Mouse (Mus musculus): ENCODE measurements around the gene Ebf1. TPM values are rescaled to one million over a fixed set of nuclear protein-coding genes. Genes with fewer than 3 reads are reported as not detected.
A peak's percentile ranks its signal among the peaks of the same experiment; 100 is the strongest.

Gene Ebf1
- polyA plus RNA-seq, 1 experiment from 2014 or later: 77.9 TPM

GRCm38 (mm10) chr11:44900496-44900895 lies 283.4 kb downstream of the Ebf1 start:
- peak; percentile 33 for DNase-seq (ENCODE audit: low spot score)
- H3K36me3 ChIP-seq: no peaks in the 10 kb centered on the region
- H3K27ac ChIP-seq: peak overlapping the region; percentile 77
- WGBS: 38% methylated on average over 7 of the region's 7 CpGs
- no peak overlapping the region for H3K4me3 ChIP-seq
- H3K4me1 ChIP-seq (replicated peaks): peaks cover 60% of the 10 kb centered on the region
- no peaks in the 10 kb centered on the region for H3K9me3 ChIP-seq
- no peaks in the 10 kb centered on the region for H3K27me3 ChIP-seq (ENCODE audit: insufficient read depth, poor library complexity, severe bottlenecking)

- Histone ChIP-seq H3K4me1 (replicated peaks) (peaks cover 60% of the 10 kb centered on the region), H3K27me3 (ENCODE audit: insufficient read depth, poor library complexity, severe bottlenecking) (no peaks in the 10 kb centered on the region), H3K36me3 (no peaks in the 10 kb centered on the region), H3K27ac (peak overlapping the region; percentile 41), H3K9me3 (no peaks in the 10 kb centered on the region), H3K4me3 (no peak overlapping the region)
- 79% methylated on average over 2 of the region's 2 CpGs for WGBS
- DNase-seq (ENCODE audit: low spot score): no peak
Observed at GRCm38 (mm10) chr11:44901715-44902114, 284.6 kb downstream of the Ebf1 start.

- Histone ChIP-seq H3K27ac (peak overlapping the region; percentile 41), H3K36me3 (no peaks in the 10 kb centered on the region)
- 77% methylated on average over 6 of the region's 6 CpGs for WGBS
Observed at GRCm38 (mm10) chr11:44902165-44902564, 285.0 kb downstream of the Ebf1 start.

GRCm38 (mm10) chr11:44904121-44904520 lies 287.0 kb downstream of the Ebf1 start:
- Histone ChIP-seq H3K4me3 (no peak overlapping the region), H3K27me3 (ENCODE audit: insufficient read depth, poor library complexity, severe bottlenecking) (no peaks in the 10 kb centered on the region), H3K27ac (no peak overlapping the region), H3K9me3 (no peaks in the 10 kb centered on the region), H3K36me3 (peaks cover 9% of the 10 kb centered on the region), H3K4me1 (replicated peaks) (peaks cover 46% of the 10 kb centered on the region)
- DNase-seq (ENCODE audit: low spot score): no peak
- WGBS: 66% methylated on average over 9 of the region's 9 CpGs

More at GRCm38 (mm10) chr11:44902165-44902564, 285.0 kb downstream of the Ebf1 start:
- H3K4me3 ChIP-seq: no peak overlapping the region
- no peaks in the 10 kb centered on the region for H3K27me3 ChIP-seq (ENCODE audit: insufficient read depth, poor library complexity, severe bottlenecking)
- no peaks in the 10 kb centered on the region for H3K9me3 ChIP-seq
- no peak for DNase-seq (ENCODE audit: low spot score)
- peaks cover 57% of the 10 kb centered on the region for H3K4me1 ChIP-seq (replicated peaks)

- no peak for DNase-seq (ENCODE audit: low spot score)
- no peak overlapping the region for H3K27ac ChIP-seq
- peaks cover 23% of the 10 kb centered on the region for H3K4me1 ChIP-seq (replicated peaks)
- no peaks in the 10 kb centered on the region for H3K27me3 ChIP-seq (ENCODE audit: insufficient read depth, poor library complexity, severe bottlenecking)
- 79% methylated on average over 5 of the region's 5 CpGs for WGBS
- H3K4me3 ChIP-seq: no peak overlapping the region
- H3K36me3 ChIP-seq: peaks cover 10% of the 10 kb centered on the region
- H3K9me3 ChIP-seq: no peaks in the 10 kb centered on the region
Observed at GRCm38 (mm10) chr11:44906456-44906855, 289.3 kb downstream of the Ebf1 start.

GRCm38 (mm10) chr11:44911765-44912164 lies 294.6 kb downstream of the Ebf1 start:
- Histone ChIP-seq H3K4me3 (no peak overlapping the region), H3K4me1 (replicated peaks) (0 out of 2 replicates have a peak, but pooled peaks cover 4% of the 10 kb centered on the region), H3K27me3 (ENCODE audit: insufficient read depth, poor library complexity, severe bottlenecking) (no peaks in the 10 kb centered on the region), H3K36me3 (peaks cover 10% of the 10 kb centered on the region), H3K27ac (no peak overlapping the region), H3K9me3 (no peaks in the 10 kb centered on the region)
- WGBS: 37% methylated on average over 1 of the region's 1 CpGs
- no peak for DNase-seq (ENCODE audit: low spot score)

- WGBS: 89% methylated on average over 5 of the region's 5 CpGs
- H3K36me3 ChIP-seq: peaks cover 5% of the 10 kb centered on the region; the same call in 1 of the 2 replicates
Observed at GRCm38 (mm10) chr11:44913806-44914205, 296.7 kb downstream of the Ebf1 start.

GRCm38 (mm10) chr11:44917059-44917458 lies 299.9 kb downstream of the Ebf1 start:
- WGBS: 63% methylated on average over 8 of the region's 8 CpGs
- no peak for DNase-seq (ENCODE audit: low spot score)
- Histone ChIP-seq H3K36me3 (peaks cover 6% of the 10 kb centered on the region; the same call in 1 of the 2 replicates), H3K4me1 (replicated peaks) (0 out of 2 replicates have a peak, but pooled peaks cover 4% of the 10 kb centered on the region), H3K27ac (no peak overlapping the region), H3K27me3 (ENCODE audit: insufficient read depth, poor library complexity, severe bottlenecking) (no peaks in the 10 kb centered on the region), H3K4me3 (no peak overlapping the region), H3K9me3 (no peaks in the 10 kb centered on the region)

More at GRCm38 (mm10) chr11:44913806-44914205, 296.7 kb downstream of the Ebf1 start:
- H3K9me3 ChIP-seq: no peaks in the 10 kb centered on the region
- no peaks in the 10 kb centered on the region for H3K27me3 ChIP-seq (ENCODE audit: insufficient read depth, poor library complexity, severe bottlenecking)
- no peak overlapping the region for H3K4me3 ChIP-seq
- H3K4me1 ChIP-seq (replicated peaks): 0 out of 2 replicates have a peak, but pooled peaks cover 4% of the 10 kb centered on the region
- no peak overlapping the region for H3K27ac ChIP-seq
- no peak for DNase-seq (ENCODE audit: low spot score)

- DNase-seq (ENCODE audit: low spot score): no peak
- H3K27me3 ChIP-seq (ENCODE audit: insufficient read depth, poor library complexity, severe bottlenecking): no peaks in the 10 kb centered on the region
- H3K36me3 ChIP-seq: peaks cover 7% of the 10 kb centered on the region
- H3K27ac ChIP-seq: no peak overlapping the region
- H3K4me3 ChIP-seq: no peak overlapping the region
- no peaks in the 10 kb centered on the region for H3K9me3 ChIP-seq
- WGBS: 89% methylated on average over 3 of the region's 3 CpGs
- H3K4me1 ChIP-seq (replicated peaks): peaks cover 6% of the 10 kb centered on the region; the same call in 1 of the 2 replicates
Observed at GRCm38 (mm10) chr11:44923138-44923537, 306.0 kb downstream of the Ebf1 start.

GRCm38 (mm10) chr11:44923868-44924508 lies 306.9 kb downstream of the Ebf1 start:
- Histone ChIP-seq H3K36me3 (peaks cover 11% of the 10 kb centered on the region), H3K27me3 (ENCODE audit: insufficient read depth, poor library complexity, severe bottlenecking) (no peaks in the 10 kb centered on the region), H3K27ac (no peak overlapping the region), H3K9me3 (no peaks in the 10 kb centered on the region), H3K4me3 (no peak overlapping the region), H3K4me1 (replicated peaks) (peaks cover 6% of the 10 kb centered on the region; the same call in 1 of the 2 replicates)
- no peak for DNase-seq (ENCODE audit: low spot score)
- 88% methylated on average over 10 of the region's 10 CpGs for WGBS

- H3K27ac ChIP-seq: peak overlapping the region; percentile 35; the same call in 1 of the 2 replicates
- peaks cover 11% of the 10 kb centered on the region for H3K36me3 ChIP-seq
- peaks cover 6% of the 10 kb centered on the region; the same call in 1 of the 2 replicates for H3K4me1 ChIP-seq (replicated peaks)
- no peaks in the 10 kb centered on the region for H3K9me3 ChIP-seq
- WGBS: 43% methylated on average over 8 of the region's 8 CpGs
- no peaks in the 10 kb centered on the region for H3K27me3 ChIP-seq (ENCODE audit: insufficient read depth, poor library complexity, severe bottlenecking)
- H3K4me3 ChIP-seq: no peak overlapping the region
- DNase-seq (ENCODE audit: low spot score): no peak
Observed at GRCm38 (mm10) chr11:44924896-44925295, 307.8 kb downstream of the Ebf1 start.

GRCm38 (mm10) chr11:44925806-44926525 lies 308.8 kb downstream of the Ebf1 start:
- WGBS: 86% methylated on average over 12 of the region's 12 CpGs
- Histone ChIP-seq H3K4me1 (replicated peaks) (peaks cover 6% of the 10 kb centered on the region; the same call in 1 of the 2 replicates), H3K36me3 (peaks cover 6% of the 10 kb centered on the region; the same call in 1 of the 2 replicates), H3K27me3 (ENCODE audit: insufficient read depth, poor library complexity, severe bottlenecking) (no peaks in the 10 kb centered on the region), H3K9me3 (no peaks in the 10 kb centered on the region), H3K4me3 (no peak overlapping the region), H3K27ac (no peak overlapping the region)
- DNase-seq (ENCODE audit: low spot score): no peak

- H3K36me3 ChIP-seq: peaks cover 6% of the 10 kb centered on the region; the same call in 1 of the 2 replicates
- H3K9me3 ChIP-seq: no peaks in the 10 kb centered on the region
- 92% methylated on average over 6 of the region's 6 CpGs for WGBS
- DNase-seq (ENCODE audit: low spot score): no peak
- no peak overlapping the region for H3K4me3 ChIP-seq
- no peak overlapping the region for H3K27ac ChIP-seq
- H3K27me3 ChIP-seq (ENCODE audit: insufficient read depth, poor library complexity, severe bottlenecking): no peaks in the 10 kb centered on the region
- peaks cover 6% of the 10 kb centered on the region; the same call in 1 of the 2 replicates for H3K4me1 ChIP-seq (replicated peaks)
Observed at GRCm38 (mm10) chr11:44928403-44928802, 311.3 kb downstream of the Ebf1 start.

All from hindbrain, embryonic 10.5 days (tissue).